Mouse (Mus musculus) erythroblast, embryonic 14.5 days (primary cell): ENCODE results near the gene Muc3a. TPM values are rescaled to one million over a fixed set of nuclear protein-coding genes. Genes with fewer than 3 reads are reported as not detected.

Experiments
- H3K27me3 ChIP-seq: 2 replicates; pipeline ENCODE4 v1.6.1; 2012; ENCODE audit warnings: inconsistent platforms; ENCODE audit not compliant: control insufficient read depth
- H3K36me3 ChIP-seq: 2 replicates; pipeline ENCODE4 v1.6.1; 2012; ENCODE audit warnings: mild to moderate bottlenecking, inconsistent platforms; ENCODE audit not compliant: control insufficient read depth
- H3K4me1 ChIP-seq: 2 replicates; pipeline ENCODE4 v1.6.1; 2012; ENCODE audit warnings: inconsistent platforms; ENCODE audit not compliant: control insufficient read depth
- H3K4me3 ChIP-seq: replicated peaks from 2 replicates; pipeline ENCODE3; 2012; ENCODE audit warnings: moderate library complexity, mild to moderate bottlenecking, inconsistent platforms
- H3K9me3 ChIP-seq: 2 replicates; pipeline ENCODE4 v1.6.1; 2012; ENCODE audit warnings: low read length, inconsistent platforms, mixed read lengths; ENCODE audit not compliant: control insufficient read depth
- GATA1 ChIP-seq: IDR thresholded peaks from 2 replicates; pipeline ENCODE4 v1.6.1; 2012; ENCODE audit warnings: low read length, inconsistent platforms, mixed read lengths
- TAL1 ChIP-seq: IDR thresholded peaks from 3 replicates; pipeline ENCODE4 v1.6.1; 2012; ENCODE audit warnings: low read length, inconsistent platforms, mixed read lengths
- polyA plus RNA-seq: library from polyadenylated mRNA; stranded (reverse); fragments of >175 nt; gene quantifications from 2 replicates; pipeline ENCODE4 v1.2.3, GENCODE M21; 2012

Gene Muc3a
- polyA plus RNA-seq, 1 experiment = not detected

DNA sequence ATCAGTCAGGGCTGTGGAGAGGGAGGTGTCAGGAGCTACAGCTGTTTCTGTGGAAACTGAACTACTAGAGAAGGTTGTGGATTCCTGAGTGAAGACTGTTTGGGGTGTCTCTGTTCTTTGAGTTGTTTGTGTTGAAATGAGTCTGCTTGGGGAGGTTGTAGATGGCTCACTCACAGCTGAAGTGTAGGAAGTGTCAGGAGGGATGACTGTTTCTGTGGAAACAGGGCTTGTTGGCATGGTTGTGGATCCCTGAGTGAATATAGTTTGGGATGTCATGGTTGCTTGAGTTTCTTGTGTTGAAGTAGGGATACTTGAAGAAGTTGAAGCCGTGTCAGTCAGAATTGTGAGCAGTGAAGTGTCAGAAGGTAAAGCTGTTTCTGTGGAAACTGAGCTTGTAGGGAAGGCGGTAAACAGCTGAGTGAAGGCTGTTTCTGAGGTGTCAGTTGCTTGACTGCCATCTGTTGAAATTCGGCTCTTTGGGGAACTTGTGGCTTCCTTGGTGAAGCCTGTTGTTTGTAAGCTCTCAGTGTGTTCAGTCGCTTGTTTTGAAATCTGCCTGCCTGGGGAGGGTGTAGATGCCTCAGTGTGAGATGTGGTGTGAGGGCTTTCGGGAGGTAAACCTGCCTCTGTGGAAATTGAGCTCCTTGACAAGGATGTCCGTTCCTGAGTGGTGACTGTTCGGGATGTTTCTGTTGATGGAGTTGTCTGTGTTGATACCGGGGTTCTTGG is 32.4 kb downstream of the Muc3a start:
- H3K9me3 ChIP-seq = no peaks in the 10 kb centered on the region
- no peak overlapping the region for H3K4me3 ChIP-seq
- H3K27me3 ChIP-seq = peaks cover 18% of the 10 kb centered on the region
- H3K4me1 ChIP-seq = no peaks in the 10 kb centered on the region
- no peaks in the 10 kb centered on the region for H3K36me3 ChIP-seq
- TF ChIP-seq TAL1 (no peak), GATA1 (no peak)

DNA sequence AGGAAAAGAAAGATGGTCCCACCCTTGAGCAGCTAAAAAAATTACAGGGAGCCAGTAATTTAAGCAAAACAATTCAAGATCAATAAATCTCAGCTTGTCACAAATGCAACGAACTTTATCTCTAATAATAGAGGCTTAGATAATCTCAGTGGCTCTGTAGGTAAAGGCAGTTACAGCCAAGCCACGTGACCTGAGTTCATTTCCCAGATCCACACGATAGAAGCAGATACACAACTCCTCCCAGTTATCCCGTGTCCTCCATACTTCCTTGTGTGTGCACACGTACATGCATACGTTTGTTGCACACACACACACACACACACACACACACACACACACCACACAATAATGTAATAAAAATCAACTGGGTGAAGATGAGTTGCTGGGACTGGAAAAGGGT is 38.2 kb downstream of the Muc3a start:
- TF ChIP-seq GATA1 = no peak
- TF ChIP-seq TAL1 = no peak
- Histone ChIP-seq H3K9me3 (no peaks in the 10 kb centered on the region), H3K27me3 (peaks cover 5% of the 10 kb centered on the region; the same call in 1 of the 2 replicates)

DNA sequence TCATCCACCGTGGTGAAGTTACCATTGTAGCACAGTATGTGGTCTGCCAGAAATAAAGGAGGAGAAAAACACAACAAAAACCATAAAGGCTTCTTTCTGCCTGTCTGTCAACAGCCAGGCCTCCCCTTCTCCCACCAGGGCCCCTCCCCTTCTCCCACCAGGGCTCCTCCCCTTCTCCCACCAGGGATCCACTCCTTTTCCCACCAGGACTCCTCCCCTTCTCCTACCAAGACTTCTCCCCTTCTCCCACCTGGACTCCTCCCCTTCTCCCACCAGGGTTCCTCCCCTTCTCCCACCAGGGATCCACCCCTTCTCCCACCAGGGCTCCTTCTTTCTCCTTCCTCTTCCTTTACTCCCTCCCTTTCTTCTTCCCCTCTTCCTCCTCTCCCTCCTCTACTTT is 39.6 kb downstream of the Muc3a start:
- no peaks in the 10 kb centered on the region for H3K9me3 ChIP-seq
- no peak for TF ChIP-seq TAL1
- TF ChIP-seq GATA1 = no peak
- no peak overlapping the region for H3K4me3 ChIP-seq
- no peaks in the 10 kb centered on the region for H3K36me3 ChIP-seq
- no peaks in the 10 kb centered on the region for H3K27me3 ChIP-seq
- no peaks in the 10 kb centered on the region for H3K4me1 ChIP-seq

More for the DNA sequence above, 38.2 kb downstream of the Muc3a start:
- H3K36me3 ChIP-seq = no peaks in the 10 kb centered on the region
- H3K4me1 ChIP-seq = no peaks in the 10 kb centered on the region
- no peak overlapping the region for H3K4me3 ChIP-seq

DNA sequence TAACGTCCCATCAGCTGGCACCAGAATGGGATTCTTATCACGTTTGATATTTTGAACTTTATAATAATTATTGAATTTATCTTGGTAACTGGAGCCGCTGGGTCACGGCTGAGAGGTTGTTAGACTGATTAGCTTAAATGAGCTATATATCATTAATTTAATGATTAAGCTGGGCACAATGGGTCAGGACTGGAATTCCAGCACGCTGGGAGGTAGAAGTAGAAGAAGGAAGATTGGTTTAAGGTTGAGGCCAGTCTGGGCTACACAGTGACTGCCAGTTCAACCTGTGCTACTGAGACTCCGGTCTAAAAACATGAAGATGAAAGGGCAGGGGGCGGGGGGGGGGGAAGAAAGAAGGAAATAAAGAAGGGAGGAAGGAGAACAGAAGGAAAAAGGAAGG is 40.7 kb downstream of the Muc3a start:
- no peaks in the 10 kb centered on the region for H3K4me1 ChIP-seq
- H3K4me3 ChIP-seq = no peak overlapping the region
- H3K9me3 ChIP-seq = no peaks in the 10 kb centered on the region
- H3K36me3 ChIP-seq = no peaks in the 10 kb centered on the region
- H3K27me3 ChIP-seq = no peaks in the 10 kb centered on the region
- TF ChIP-seq TAL1 = no peak
- TF ChIP-seq GATA1 = no peak

DNA sequence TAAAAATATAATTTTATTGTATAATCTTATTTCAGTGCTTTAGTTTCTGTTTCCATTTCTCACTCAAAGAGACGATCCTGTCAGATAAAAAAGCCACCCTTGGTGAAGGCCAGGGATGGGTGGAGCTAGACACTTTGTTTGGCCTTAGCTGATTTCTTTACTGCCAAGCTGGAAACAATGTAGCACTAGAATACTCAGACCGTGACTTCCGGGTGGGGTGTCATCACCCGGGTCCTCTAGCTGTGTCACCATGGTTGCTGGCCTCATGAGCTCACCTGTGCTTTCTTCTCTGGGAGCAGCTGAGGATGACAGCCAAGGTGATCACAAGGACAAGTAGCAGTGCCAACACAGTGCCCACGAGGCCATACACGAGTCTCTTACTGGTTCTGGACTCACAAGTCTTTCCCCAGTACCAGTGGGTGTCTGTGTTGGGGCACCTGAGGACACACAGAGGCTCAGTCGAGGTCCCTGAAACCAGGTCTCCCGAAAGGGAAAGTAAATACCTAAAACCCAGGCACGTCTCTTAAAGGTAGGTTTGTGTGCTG is 41.3 kb downstream of the Muc3a start:
- no peaks in the 10 kb centered on the region for H3K27me3 ChIP-seq
- no peaks in the 10 kb centered on the region for H3K9me3 ChIP-seq
- TF ChIP-seq TAL1 (no peak), GATA1 (no peak)
- no peaks in the 10 kb centered on the region for H3K4me1 ChIP-seq
- H3K36me3 ChIP-seq = no peaks in the 10 kb centered on the region
- H3K4me3 ChIP-seq = no peak overlapping the region

DNA sequence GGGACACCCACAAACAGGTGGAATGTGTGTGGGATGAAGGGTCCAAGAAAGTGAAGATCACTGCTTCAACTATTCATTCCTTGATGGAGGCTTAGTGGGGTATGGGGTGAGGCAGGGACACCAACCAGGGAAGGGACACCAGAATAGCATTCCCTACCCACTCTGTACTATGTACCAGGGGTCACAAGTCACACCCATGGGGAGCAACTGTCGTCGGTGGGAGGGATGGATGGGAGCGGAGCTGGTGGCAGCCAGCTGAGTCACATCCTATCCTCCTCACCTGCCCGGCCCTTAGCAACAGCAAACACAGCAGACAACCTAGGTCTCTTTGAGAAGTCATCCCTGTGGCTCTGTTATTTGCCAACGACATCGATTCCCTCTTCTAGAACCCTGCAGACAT is 44.6 kb downstream of the Muc3a start:
- Histone ChIP-seq H3K27me3 (peaks cover 3% of the 10 kb centered on the region), H3K4me1 (no peaks in the 10 kb centered on the region), H3K9me3 (no peaks in the 10 kb centered on the region), H3K4me3 (no peak overlapping the region), H3K36me3 (no peaks in the 10 kb centered on the region)
- no peak for TF ChIP-seq GATA1
- TF ChIP-seq TAL1 = no peak

- Histone ChIP-seq H3K4me1 (no peaks in the 10 kb centered on the region), H3K27me3 (peaks cover 3% of the 10 kb centered on the region), H3K4me3 (no peak overlapping the region), H3K36me3 (no peaks in the 10 kb centered on the region), H3K9me3 (no peaks in the 10 kb centered on the region)
- TF ChIP-seq TAL1 (no peak), GATA1 (no peak)
Measured at GRCm38 (mm10) chr5:137166012-137166411, 46.2 kb downstream of the Muc3a start.

- Histone ChIP-seq H3K9me3 (no peaks in the 10 kb centered on the region; the same call in 1 of the 2 replicates), H3K27me3 (peaks cover 3% of the 10 kb centered on the region), H3K4me1 (no peaks in the 10 kb centered on the region), H3K36me3 (no peaks in the 10 kb centered on the region), H3K4me3 (no peak overlapping the region)
- TF ChIP-seq GATA1 = no peak
- TF ChIP-seq TAL1 = no peak
Measured at GRCm38 (mm10) chr5:137161853-137162252, 50.3 kb downstream of the Muc3a start.

GRCm38 (mm10) chr5:137159461-137159860 is 52.7 kb downstream of the Muc3a start:
- Histone ChIP-seq H3K4me1 (no peaks in the 10 kb centered on the region), H3K36me3 (no peaks in the 10 kb centered on the region), H3K9me3 (peaks cover 8% of the 10 kb centered on the region), H3K27me3 (no peaks in the 10 kb centered on the region), H3K4me3 (no peak overlapping the region)
- no peak for TF ChIP-seq GATA1
- TF ChIP-seq TAL1 = no peak

Other genes starting within 250 kb of the Muc3a start
- 0.03 and 0.04 TPM in 2 replicates for gene Cldn15, start 245.8 kb downstream of the Muc3a start, polyA plus RNA-seq
- gene Plod3, start 225.4 kb downstream of the Muc3a start, polyA plus RNA-seq = 1.8 and 3.6 TPM in 2 replicates
- gene Znhit1, start 224.4 kb downstream of the Muc3a start, polyA plus RNA-seq = 55.9 and 77.3 TPM in 2 replicates
- gene Vgf, start 186.0 kb downstream of the Muc3a start, polyA plus RNA-seq = 0.10 and 0.17 TPM in 2 replicates
- gene Ap1s1, start 166.3 kb downstream of the Muc3a start, polyA plus RNA-seq = 11.7 and 12.6 TPM in 2 replicates
- not detected in 2 replicates for gene Serpine1, start 140.1 kb downstream of the Muc3a start, polyA plus RNA-seq
- gene Trim56, start 96.2 kb downstream of the Muc3a start, polyA plus RNA-seq = 3.3 and 3.5 TPM in 2 replicates
- gene Muc3, start 63.1 kb downstream of the Muc3a start, polyA plus RNA-seq = not detected in 2 replicates
- 29.5 and 30.9 TPM in 2 replicates for gene Ache, start 75.1 kb upstream of the Muc3a start, polyA plus RNA-seq
- gene Ufsp1, start 82.2 kb upstream of the Muc3a start, polyA plus RNA-seq = 14.1 and 16.4 TPM in 2 replicates
- 73.3 and 89.6 TPM in 2 replicates for gene Srrt, start 95.3 kb upstream of the Muc3a start, polyA plus RNA-seq
- 0.51 and 0.54 TPM in 2 replicates for gene Trip6, start 102.0 kb upstream of the Muc3a start, polyA plus RNA-seq
- 0.05 and 0.06 TPM in 2 replicates for gene Slc12a9, start 121.2 kb upstream of the Muc3a start, polyA plus RNA-seq
- 0.04 and 0.07 TPM in 2 replicates for gene Ephb4, start 137.7 kb upstream of the Muc3a start, polyA plus RNA-seq